Mouse (Mus musculus) limb, embryonic 14.5 days (tissue): ENCODE results near the gene Oas1d. TPM values are rescaled to one million over a fixed set of nuclear protein-coding genes. Genes with fewer than 3 reads are reported as not detected.

Experiments used
- ATAC-seq: fragments of 200-750 bp; cut with Nextera tagmentation; 2 replicates; pipeline ENCODE4 v1.8.0; 2017; ENCODE audit warnings: low read depth, moderate number of reproducible peaks, moderate TSS enrichment; ENCODE audit not compliant: low FRiP score
- DNase-seq: peaks from one replicate; pipeline ENCODE4 v3.0.0-alpha.2; 2015; ENCODE audit warnings: low spot score
- H3K27ac ChIP-seq: fragments of 300-500 bp; sonication (generic); replicated peaks from 2 replicates; pipeline ENCODE4 v1.5.1; 2014; ENCODE audit warnings: low read depth, mild to moderate bottlenecking, low read length, moderate library complexity, mixed read lengths
- H3K27me3 ChIP-seq: fragments of 300-500 bp; sonication (generic); 2 replicates; pipeline ENCODE4 v1.6.1; 2014; ENCODE audit warnings: low read length, mixed read lengths; ENCODE audit not compliant: control insufficient read depth, insufficient read depth
- H3K36me3 ChIP-seq: fragments of 300-500 bp; sonication (generic); 2 replicates; pipeline ENCODE4 v1.6.1; 2014; ENCODE audit warnings: mild to moderate bottlenecking, low read length, moderate library complexity, mixed read lengths; ENCODE audit not compliant: control insufficient read depth, insufficient read depth
- H3K4me1 ChIP-seq: fragments of 300-500 bp; sonication (generic); 2 replicates; pipeline ENCODE4 v1.6.1; 2014; ENCODE audit warnings: antibody characterized with exemption, low read length, mixed read lengths; ENCODE audit not compliant: control insufficient read depth, insufficient read depth
- H3K4me2 ChIP-seq: fragments of 300-500 bp; sonication (generic); replicated peaks from 2 replicates; pipeline ENCODE4 v1.6.1; 2014; ENCODE audit warnings: low read depth, mild to moderate bottlenecking, low read length, moderate library complexity; ENCODE audit not compliant: severe bottlenecking
- H3K4me3 ChIP-seq: fragments of 300-500 bp; sonication (generic); replicated peaks from 2 replicates; pipeline ENCODE4 v1.5.1; 2014; ENCODE audit warnings: low read length
- H3K9ac ChIP-seq: fragments of 300-500 bp; sonication (generic); 2 replicates; pipeline ENCODE4 v1.6.1; 2014; ENCODE audit warnings: mild to moderate bottlenecking, low read depth, low read length, moderate library complexity; ENCODE audit not compliant: severe bottlenecking
- H3K9me3 ChIP-seq: fragments of 300-500 bp; sonication (generic); 2 replicates; pipeline ENCODE4 v1.6.1; 2016; ENCODE audit warnings: low read length; ENCODE audit not compliant: control insufficient read depth
- POLR2A ChIP-seq: fragments of 200-500 bp; IDR thresholded peaks from 2 replicates; pipeline ENCODE4 v1.8.0; 2012; ENCODE audit warnings: inconsistent platforms, mild to moderate bottlenecking, moderate library complexity, borderline replicate concordance; ENCODE audit not compliant: insufficient read depth, insufficient read length; ENCODE audit errors: extremely low read depth
- WGBS: fragments of 180-500 bp; shearing (Covaris S2); extraction: QIAGEN DNeasy Blood & Tissue Kit; methylation state at CpG from one replicate; pipeline ENCODE4 v1.1.7; 2014; 5-methylcytosine and 5-hydroxymethylcytosine counted together
- polyA plus RNA-seq, 2 experiments: library from polyadenylated mRNA; depleted of rRNA in 1 of 2; stranded (reverse) in 1 of 2; unstranded in 1 of 2; fragments of >200 nt; fragmentation: Nextera tagmentation in 1 of 2; extraction: Ambion mirVana in 1 of 2; gene quantifications; 2 replicates each; pipeline versions ENCODE4 v1.2.1 to v1.2.3; 2012 to 2014

The Oas1d gene
- polyA plus RNA-seq, 2 experiments, result not detected

DNA sequence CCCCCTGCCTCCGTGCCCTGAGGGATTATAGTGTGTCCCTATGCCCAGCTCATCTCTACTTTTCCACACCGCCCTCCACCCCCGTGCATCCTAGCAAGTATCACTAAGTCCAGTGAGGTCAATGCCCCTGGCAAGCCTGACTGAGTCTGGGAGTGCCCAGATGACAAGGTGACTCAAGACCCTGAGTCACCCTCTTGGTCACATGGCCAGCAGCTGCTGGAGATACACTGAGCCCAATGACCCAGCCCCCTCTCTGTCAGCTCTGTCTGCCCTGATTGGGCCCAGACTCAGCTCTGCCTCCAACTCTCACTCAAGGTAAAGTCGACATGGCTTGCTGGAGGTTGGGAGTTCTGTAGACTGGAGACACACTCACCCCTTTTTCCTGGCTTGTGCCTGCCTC, 23.5 kb downstream of the Oas1d start:
- Histone ChIP-seq H3K9ac (no peak overlapping the region), H3K4me1 (no peaks in the 10 kb centered on the region), H3K36me3 (no peaks in the 10 kb centered on the region), H3K27ac (no peak overlapping the region), H3K4me3 (no peak overlapping the region), H3K9me3 (no peaks in the 10 kb centered on the region), H3K4me2 (no peak overlapping the region), H3K27me3 (no peaks in the 10 kb centered on the region)
- WGBS, result 71% methylated on average over 4 of the region's 4 CpGs
- no peak for ATAC-seq
- no peak for DNase-seq
- no peak for TF ChIP-seq POLR2A

DNA sequence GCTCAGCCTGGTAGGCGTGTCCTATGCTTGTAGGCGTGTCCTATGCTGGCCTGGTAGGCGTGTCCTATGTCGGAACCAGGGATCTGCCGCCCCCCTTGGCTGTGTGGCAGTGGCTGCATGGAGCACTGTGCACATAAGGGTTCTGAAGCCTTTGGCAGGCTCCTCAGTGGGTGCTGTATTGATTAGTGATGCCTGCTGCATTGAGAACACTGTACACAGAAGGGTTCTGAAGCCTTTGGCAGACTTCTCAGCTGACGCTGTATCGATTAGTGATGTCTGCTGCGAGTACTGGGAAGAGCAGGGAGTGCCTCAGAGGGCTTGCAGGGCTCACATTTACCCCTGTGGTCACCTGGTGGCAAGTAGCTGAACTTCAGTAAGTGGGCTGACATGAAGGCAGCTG, 24.2 kb downstream of the Oas1d start:
- DNase-seq (no peak), ATAC-seq (no peak)
- 48% methylated on average over 8 of the region's 8 CpGs for WGBS
- Histone ChIP-seq H3K27ac (no peak overlapping the region), H3K4me3 (no peak overlapping the region), H3K9me3 (no peaks in the 10 kb centered on the region), H3K27me3 (no peaks in the 10 kb centered on the region), H3K4me2 (no peak overlapping the region), H3K4me1 (no peaks in the 10 kb centered on the region), H3K36me3 (no peaks in the 10 kb centered on the region), H3K9ac (no peak overlapping the region)
- no peak for TF ChIP-seq POLR2A

DNA sequence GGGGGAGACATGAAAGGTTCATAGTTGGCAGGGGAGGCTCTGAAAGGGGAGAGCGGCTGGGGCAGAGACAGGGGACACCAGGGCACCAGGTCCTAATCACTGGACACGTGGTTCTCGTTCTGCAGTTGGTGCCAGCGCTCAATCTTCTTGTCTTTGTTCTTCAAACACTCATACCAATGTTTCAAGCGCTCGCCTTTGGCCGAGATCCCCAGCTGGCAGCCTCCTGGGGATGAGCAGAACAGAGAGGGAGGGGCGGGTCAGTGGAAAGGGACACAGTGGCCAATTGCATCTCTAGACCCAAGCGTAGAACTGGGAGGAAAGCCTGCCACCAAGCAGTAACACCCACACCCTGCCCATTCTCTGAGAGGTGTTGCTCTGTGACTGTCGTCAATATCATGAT, 27.7 kb downstream of the Oas1d start:
- Histone ChIP-seq H3K4me2 (no peak overlapping the region), H3K4me1 (no peaks in the 10 kb centered on the region), H3K4me3 (no peak overlapping the region), H3K27me3 (no peaks in the 10 kb centered on the region), H3K9me3 (no peaks in the 10 kb centered on the region), H3K27ac (no peak overlapping the region), H3K36me3 (no peaks in the 10 kb centered on the region), H3K9ac (no peak overlapping the region)
- 55% methylated on average over 9 of the region's 10 CpGs for WGBS
- no peak for TF ChIP-seq POLR2A
- no peak for DNase-seq
- ATAC-seq, result no peak

DNA sequence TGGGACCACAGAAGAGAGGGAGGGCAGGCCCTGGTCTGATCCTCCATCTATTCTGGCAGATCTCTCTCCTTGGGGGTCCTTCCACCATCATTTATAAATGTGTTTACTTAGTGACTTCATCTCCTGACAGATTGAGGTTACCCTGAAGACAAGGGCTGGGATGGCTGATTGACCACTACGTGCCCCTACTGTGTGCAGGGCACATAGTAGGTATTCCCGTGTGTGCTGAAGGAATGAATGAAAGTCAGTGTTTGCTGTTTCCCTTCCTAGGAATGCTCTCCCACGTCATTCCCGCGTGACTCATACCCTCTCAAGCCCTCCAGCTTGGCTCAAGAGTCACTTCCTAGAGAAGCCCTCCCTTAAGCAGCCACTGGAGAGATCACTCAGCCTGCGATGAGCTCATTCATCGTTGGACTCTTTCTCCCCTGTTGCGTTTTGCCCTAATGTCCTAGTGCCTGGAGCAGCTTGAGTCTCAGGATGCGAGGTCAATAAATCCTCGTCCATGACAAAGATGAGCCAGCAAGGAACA, 38.0 kb downstream of the Oas1d start:
- Histone ChIP-seq H3K4me1 (no peaks in the 10 kb centered on the region), H3K4me3 (no peak overlapping the region), H3K9ac (no peak overlapping the region), H3K36me3 (no peaks in the 10 kb centered on the region), H3K27me3 (no peaks in the 10 kb centered on the region), H3K4me2 (no peak overlapping the region), H3K27ac (no peak overlapping the region), H3K9me3 (no peaks in the 10 kb centered on the region)
- 62% methylated on average over 10 of the region's 10 CpGs for WGBS
- ATAC-seq (no peak), DNase-seq (no peak)
- TF ChIP-seq POLR2A, result no peak

DNA sequence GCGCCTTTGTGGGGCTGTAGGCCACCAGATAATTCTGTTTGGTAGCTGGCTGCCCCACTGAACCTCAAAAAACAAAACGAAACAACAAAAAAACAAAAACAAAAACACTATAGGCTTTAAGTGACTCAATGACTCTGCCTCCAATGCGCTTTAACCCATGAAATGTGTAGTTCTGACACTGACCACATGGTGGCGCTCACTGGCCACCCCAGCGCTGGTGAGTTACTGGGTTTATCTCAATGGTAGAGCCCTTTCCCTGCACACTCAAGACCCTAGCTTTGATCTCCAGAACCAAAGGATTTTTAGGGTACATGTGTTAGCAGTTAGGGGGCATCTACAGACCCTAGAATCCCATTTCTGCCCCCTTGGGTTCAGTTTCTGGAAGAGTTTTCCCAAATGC, 39.6 kb downstream of the Oas1d start:
- Histone ChIP-seq H3K9ac (no peak overlapping the region), H3K9me3 (no peaks in the 10 kb centered on the region), H3K4me1 (no peaks in the 10 kb centered on the region), H3K4me3 (no peak overlapping the region), H3K36me3 (no peaks in the 10 kb centered on the region), H3K4me2 (no peak overlapping the region), H3K27me3 (no peaks in the 10 kb centered on the region), H3K27ac (no peak overlapping the region)
- TF ChIP-seq POLR2A, result no peak
- WGBS, result 21% methylated on average over 5 of the region's 5 CpGs
- ATAC-seq (no peak), DNase-seq (no peak)

DNA sequence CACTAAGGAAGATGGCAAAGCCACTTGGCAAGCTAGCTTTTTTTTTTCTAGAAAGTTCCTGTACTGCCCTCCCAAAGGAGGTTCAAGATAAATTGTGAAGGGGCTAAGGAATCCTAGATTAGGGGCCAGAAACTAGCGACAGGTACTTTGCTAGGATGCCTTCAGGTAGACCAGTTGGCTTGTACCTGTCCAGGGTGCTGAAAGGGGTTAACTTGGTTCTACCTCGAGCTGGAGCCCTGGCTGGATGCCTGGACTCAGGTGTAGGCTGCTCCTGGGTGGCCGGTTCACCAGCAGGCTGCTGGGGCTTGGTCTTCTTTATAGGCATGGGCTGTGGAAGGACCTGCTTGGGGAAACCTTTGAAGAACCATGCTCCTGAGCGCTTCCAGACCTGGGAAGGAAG, 46.7 kb downstream of the Oas1d start:
- Histone ChIP-seq H3K36me3 (no peaks in the 10 kb centered on the region), H3K27me3 (no peaks in the 10 kb centered on the region), H3K4me2 (no peak overlapping the region), H3K27ac (no peak overlapping the region), H3K4me3 (no peak overlapping the region), H3K9me3 (no peaks in the 10 kb centered on the region), H3K4me1 (no peaks in the 10 kb centered on the region), H3K9ac (no peak overlapping the region)
- TF ChIP-seq POLR2A, result no peak
- ATAC-seq (no peak), DNase-seq (peak; percentile 50)
- WGBS, result 60% methylated on average over 4 of the region's 4 CpGs
